Mouse (Mus musculus) kidney, embryonic 14.5 days (tissue): ENCODE measurements around the gene Chil1. TPM values are rescaled to one million over a fixed set of nuclear protein-coding genes. Genes with fewer than 3 reads are reported as not detected.
A peak's percentile ranks its signal among the peaks of the same experiment; 100 is the strongest.

Experiments used
- ATAC-seq: fragments of 200-750 bp; cut with Nextera tagmentation; 2 replicates; pipeline ENCODE4 v1.8.0; 2017; ENCODE audit warnings: moderate number of reproducible peaks, mild to moderate bottlenecking, moderate TSS enrichment, moderate library complexity; ENCODE audit not compliant: low FRiP score, low TSS enrichment
- H3K27ac ChIP-seq: fragments of 300-500 bp; sonication (generic); 2 replicates; pipeline ENCODE4 v1.5.1; 2014; ENCODE audit warnings: low read depth, mild to moderate bottlenecking, low read length, moderate library complexity, mixed read lengths
- H3K27me3 ChIP-seq: fragments of 300-500 bp; sonication (generic); 2 replicates; pipeline ENCODE4 v1.6.1; 2014; ENCODE audit warnings: mild to moderate bottlenecking, low read length; ENCODE audit not compliant: control insufficient read depth, insufficient read depth
- H3K36me3 ChIP-seq: fragments of 300-500 bp; sonication (generic); 2 replicates; pipeline ENCODE4 v1.6.1; 2014; ENCODE audit warnings: low read length, mixed read lengths; ENCODE audit not compliant: control insufficient read depth, insufficient read depth
- H3K4me1 ChIP-seq: fragments of 300-500 bp; sonication (generic); 2 replicates; pipeline ENCODE4 v1.6.1; 2014; ENCODE audit warnings: low read length, mixed read lengths; ENCODE audit not compliant: control insufficient read depth, insufficient read depth
- H3K4me2 ChIP-seq: fragments of 300-500 bp; sonication (generic); replicated peaks from 2 replicates; pipeline ENCODE4 v1.6.1; 2014; ENCODE audit warnings: low read depth, mild to moderate bottlenecking, low read length
- H3K4me3 ChIP-seq: fragments of 300-500 bp; sonication (generic); 2 replicates; pipeline ENCODE4 v1.5.1; 2014; ENCODE audit warnings: mild to moderate bottlenecking, low read length
- H3K9ac ChIP-seq: fragments of 300-500 bp; sonication (generic); 2 replicates; pipeline ENCODE4 v1.6.1; 2014; ENCODE audit warnings: low read depth, mild to moderate bottlenecking, low read length, moderate library complexity
- H3K9me3 ChIP-seq: fragments of 300-500 bp; sonication (generic); 2 replicates; pipeline ENCODE4 v1.6.1; 2016; ENCODE audit warnings: low read length; ENCODE audit not compliant: control insufficient read depth
- WGBS: fragments of 180-500 bp; shearing (Covaris S2); extraction: QIAGEN DNeasy Blood & Tissue Kit; methylation state at CpG from one replicate; pipeline ENCODE4 v1.1.7; 2014; 5-methylcytosine and 5-hydroxymethylcytosine counted together
- polyA plus RNA-seq: library from polyadenylated mRNA; unstranded; fragments of >200 nt; fragmentation: Nextera tagmentation; extraction: Ambion mirVana; gene quantifications from 2 replicates; pipeline ENCODE4 v1.2.1, GENCODE M21; 2014

Chil1 gene
- polyA plus RNA-seq, 1 experiment from 2014 or later = 1.6 TPM

GRCm38 (mm10) chr1:134217942-134218341 is 36.0 kb downstream of the Chil1 start:
- 77% methylated on average over 3 of the region's 3 CpGs for WGBS
- H3K36me3 ChIP-seq = no peaks in the 10 kb centered on the region
- no peak overlapping the region; the same call in 1 of the 2 replicates for H3K27ac ChIP-seq
- H3K4me2 ChIP-seq = no peak overlapping the region
- H3K4me1 ChIP-seq = peaks cover 8% of the 10 kb centered on the region; the same call in 1 of the 2 replicates
- no peak for ATAC-seq
- H3K9me3 ChIP-seq = no peaks in the 10 kb centered on the region
- no peak overlapping the region for H3K4me3 ChIP-seq
- H3K27me3 ChIP-seq = no peaks in the 10 kb centered on the region
- H3K9ac ChIP-seq = no peak overlapping the region

- Histone ChIP-seq H3K36me3 (no peaks in the 10 kb centered on the region), H3K27me3 (no peaks in the 10 kb centered on the region), H3K4me3 (no peak overlapping the region), H3K9ac (no peak overlapping the region), H3K4me2 (no peak overlapping the region), H3K9me3 (no peaks in the 10 kb centered on the region), H3K27ac (no peak overlapping the region), H3K4me1 (peaks cover 8% of the 10 kb centered on the region; the same call in 1 of the 2 replicates)
- ATAC-seq = no peak
- 86% methylated on average over 5 of the region's 5 CpGs for whole genome bisulfite sequencing
Measured at GRCm38 (mm10) chr1:134219608-134220007, 37.6 kb downstream of the Chil1 start.

- WGBS = 91% methylated on average over 1 of the region's 1 CpGs
- no peaks in the 10 kb centered on the region for H3K36me3 ChIP-seq
- no peaks in the 10 kb centered on the region for H3K27me3 ChIP-seq
- H3K4me2 ChIP-seq = no peak overlapping the region
- no peaks in the 10 kb centered on the region for H3K9me3 ChIP-seq
- H3K4me3 ChIP-seq = no peak overlapping the region
- no peak overlapping the region for H3K9ac ChIP-seq
- H3K4me1 ChIP-seq = no peaks in the 10 kb centered on the region
- no peak overlapping the region for H3K27ac ChIP-seq
- no peak for ATAC-seq
Measured at GRCm38 (mm10) chr1:134221172-134221571, 39.2 kb downstream of the Chil1 start.

- peak; percentile 69; the same call in 1 of the 2 replicates for ATAC-seq
- H3K9ac ChIP-seq = no peak overlapping the region
- no peaks in the 10 kb centered on the region for H3K9me3 ChIP-seq
- H3K4me3 ChIP-seq = no peak overlapping the region
- no peaks in the 10 kb centered on the region for H3K4me1 ChIP-seq
- no peaks in the 10 kb centered on the region for H3K27me3 ChIP-seq
- no peaks in the 10 kb centered on the region for H3K36me3 ChIP-seq
- no peak overlapping the region for H3K4me2 ChIP-seq
- 44% methylated on average over 8 of the region's 8 CpGs for WGBS
- H3K27ac ChIP-seq = no peak overlapping the region
Measured at GRCm38 (mm10) chr1:134222122-134223055, 40.4 kb downstream of the Chil1 start.

GRCm38 (mm10) chr1:134224649-134225227 is 42.8 kb downstream of the Chil1 start:
- WGBS = 83% methylated on average over 12 of the region's 12 CpGs
- Histone ChIP-seq H3K4me1 (no peaks in the 10 kb centered on the region), H3K9me3 (no peaks in the 10 kb centered on the region), H3K4me3 (no peak overlapping the region), H3K27me3 (no peaks in the 10 kb centered on the region), H3K4me2 (no peak overlapping the region), H3K27ac (no peak overlapping the region), H3K9ac (no peak overlapping the region), H3K36me3 (no peaks in the 10 kb centered on the region)
- ATAC-seq = no peak

GRCm38 (mm10) chr1:134225375-134225774 is 43.4 kb downstream of the Chil1 start:
- Histone ChIP-seq H3K4me3 (no peak overlapping the region), H3K27me3 (no peaks in the 10 kb centered on the region), H3K9ac (no peak overlapping the region), H3K36me3 (no peaks in the 10 kb centered on the region), H3K4me2 (no peak overlapping the region), H3K4me1 (no peaks in the 10 kb centered on the region), H3K27ac (no peak overlapping the region), H3K9me3 (no peaks in the 10 kb centered on the region)
- 91% methylated on average over 5 of the region's 5 CpGs for WGBS
- no peak for ATAC-seq

GRCm38 (mm10) chr1:134226739-134227138 is 44.8 kb downstream of the Chil1 start:
- H3K27ac ChIP-seq = no peak overlapping the region
- ATAC-seq = no peak
- H3K4me2 ChIP-seq = no peak overlapping the region
- WGBS = 79% methylated on average over 8 of the region's 8 CpGs
- H3K4me1 ChIP-seq = no peaks in the 10 kb centered on the region
- no peak overlapping the region for H3K4me3 ChIP-seq
- H3K9ac ChIP-seq = no peak overlapping the region
- no peaks in the 10 kb centered on the region for H3K27me3 ChIP-seq
- no peaks in the 10 kb centered on the region for H3K9me3 ChIP-seq
- H3K36me3 ChIP-seq = no peaks in the 10 kb centered on the region

GRCm38 (mm10) chr1:134229806-134230575 is 48.0 kb downstream of the Chil1 start:
- 72% methylated on average over 5 of the region's 5 CpGs for WGBS
- Histone ChIP-seq H3K4me1 (peaks cover 19% of the 10 kb centered on the region), H3K27me3 (peaks cover 20% of the 10 kb centered on the region), H3K9me3 (no peaks in the 10 kb centered on the region), H3K9ac (no peak overlapping the region), H3K36me3 (no peaks in the 10 kb centered on the region), H3K4me3 (no peak overlapping the region), H3K4me2 (no peak overlapping the region), H3K27ac (no peak overlapping the region)
- no peak for ATAC-seq
